7 mouse cellular contexts compared by ENCODE assay signal in genomic region chr17:71526302-71526708, GRCm38 (mm10). TPM values are rescaled to one million over a fixed set of nuclear protein-coding genes. Genes with fewer than 3 reads are reported as not detected.
DNase-seq lines count a peak whose midpoint lies in the region; ATAC-seq and TF ChIP-seq lines count a peak whose summit lies in the region.

No protein-coding gene starts in this region.

- H3K4me1 ChIP-seq in thymus, adult 2 months (replicated peaks; ENCODE audit: control insufficient read depth, insufficient read depth, low read length) = 0 out of 2 replicates have a peak, but pooled peaks cover 6% of the 10 kb centered on the region
- peaks cover 27% of the 10 kb centered on the region for H3K4me1 ChIP-seq in erythroblast, embryonic 14.5 days (ENCODE audit: control insufficient read depth)
- H3K4me1 ChIP-seq in liver, embryonic 11.5 days (replicated peaks; ENCODE audit: control insufficient read depth, insufficient read depth, low read length) = peaks cover 5% of the 10 kb centered on the region; the same call in 1 of the 2 replicates
- H3K4me1 ChIP-seq in stomach, postnatal 0 days (replicated peaks; ENCODE audit: control insufficient read depth, insufficient read depth) = no peaks in the 10 kb centered on the region

- ATAC-seq in liver, embryonic 11.5 days (replicated peaks; ENCODE audit: low FRiP score) = peak; percentile 70
- ATAC-seq in stomach, postnatal 0 days (ENCODE audit: low FRiP score, low TSS enrichment) = peak; percentile 36; the same call in 1 of the 2 replicates

- no peaks in the 10 kb centered on the region for H3K9me3 ChIP-seq in erythroblast, embryonic 14.5 days (ENCODE audit: control insufficient read depth, low read length)
- no peaks in the 10 kb centered on the region for H3K9me3 ChIP-seq in liver, embryonic 11.5 days (ENCODE audit: control insufficient read depth, low read length)
- H3K9me3 ChIP-seq in stomach, postnatal 0 days (ENCODE audit: control insufficient read depth, low read length) = no peaks in the 10 kb centered on the region

- DNase-seq in thymus, adult 2 months = no peak
- DNase-seq in thymus, postnatal 0 days (ENCODE audit: low spot score) = no peak
- no peak for DNase-seq in liver, embryonic 11.5 days (ENCODE audit: low spot score)
- no peak for DNase-seq in stomach, postnatal 0 days (ENCODE audit: low spot score)
- DNase-seq in retina, embryonic 14.5 days (ENCODE audit: low spot score) = no peak
- DNase-seq in frontal cortex, postnatal 25 days (ENCODE audit: low spot score in 2 of 2) = no peak

- peaks cover 6% of the 10 kb centered on the region; the same call in 1 of the 2 replicates for H3K36me3 ChIP-seq in thymus, adult 2 months (ENCODE audit: control insufficient read depth, insufficient read depth, low read length)
- peaks cover 42% of the 10 kb centered on the region for H3K36me3 ChIP-seq in erythroblast, embryonic 14.5 days (ENCODE audit: control insufficient read depth)
- H3K36me3 ChIP-seq in liver, embryonic 11.5 days (ENCODE audit: control insufficient read depth, insufficient read depth, low read length) = 0 out of 2 replicates have a peak, but pooled peaks cover 2% of the 10 kb centered on the region
- no peaks in the 10 kb centered on the region for H3K36me3 ChIP-seq in stomach, postnatal 0 days (ENCODE audit: control insufficient read depth, insufficient read depth, low read length)

- TF ChIP-seq POLR2A in thymus, adult 2 months (IDR thresholded peaks at IDR 0.05; ENCODE audit: control insufficient read depth, extremely low read depth, insufficient read depth, low read length, poor library complexity) = no peak

- no peak for TF ChIP-seq EP300 in stomach, postnatal 0 days (optimal IDR thresholded peaks at IDR 0.05)

- no peak for TF ChIP-seq CTCF in thymus, adult 2 months (IDR thresholded peaks at IDR 0.05; ENCODE audit: borderline replicate concordance, control insufficient read depth, extremely low read depth, insufficient read depth, low read length, poor library complexity)
- TF ChIP-seq CTCF in stomach, postnatal 0 days (IDR thresholded peaks at IDR 0.05; ENCODE audit: low read depth) = no peak

- no peaks in the 10 kb centered on the region for H3K27me3 ChIP-seq in thymus, adult 2 months (ENCODE audit: control insufficient read depth, insufficient read depth, low read length)
- H3K27me3 ChIP-seq in erythroblast, embryonic 14.5 days (ENCODE audit: control insufficient read depth) = no peaks in the 10 kb centered on the region
- H3K27me3 ChIP-seq in liver, embryonic 11.5 days (replicated peaks; ENCODE audit: control insufficient read depth, insufficient read depth, low read length) = no peaks in the 10 kb centered on the region
- H3K27me3 ChIP-seq in stomach, postnatal 0 days (ENCODE audit: control insufficient read depth, insufficient read depth, low read length) = no peaks in the 10 kb centered on the region

- WGBS in thymus, adult 2 months = under 1% methylated on average over 13 of the region's 13 CpGs
- WGBS in liver, embryonic 11.5 days = 0% methylated on average over 13 of the region's 13 CpGs
- WGBS in stomach, postnatal 0 days = 0% methylated on average over 13 of the region's 13 CpGs

- peak overlapping the region; percentile 77 for H3K9ac ChIP-seq in liver, embryonic 11.5 days (ENCODE audit: low read depth, low read length)
- H3K9ac ChIP-seq in stomach, postnatal 0 days (ENCODE audit: low read length) = peak overlapping the region; percentile 74

- H3K4me2 ChIP-seq in liver, embryonic 11.5 days = peak overlapping the region; percentile 68
- peak overlapping the region; percentile 88 for H3K4me2 ChIP-seq in stomach, postnatal 0 days (replicated peaks; ENCODE audit: low read depth)

- peak overlapping the region; percentile 62 for H3K27ac ChIP-seq in thymus, adult 2 months (ENCODE audit: control insufficient read depth, insufficient read depth, low read length)
- peak overlapping the region; percentile 95 for H3K27ac ChIP-seq in liver, embryonic 11.5 days (ENCODE audit: low read depth, low read length)
- H3K27ac ChIP-seq in stomach, postnatal 0 days (replicated peaks) = peak overlapping the region; percentile 96

- peak overlapping the region; percentile 70 for H3K4me3 ChIP-seq in thymus, adult 2 months (ENCODE audit: control insufficient read depth, insufficient read depth, low read length)
- H3K4me3 ChIP-seq in erythroblast, embryonic 14.5 days (replicated peaks) = peak overlapping the region; percentile 70
- peak overlapping the region; percentile 81 for H3K4me3 ChIP-seq in liver, embryonic 11.5 days (ENCODE audit: low read depth, low read length)
- peak overlapping the region; percentile 67 for H3K4me3 ChIP-seq in stomach, postnatal 0 days (ENCODE audit: low read depth, low read length)

RNA-seq across cellular contexts. Expression of gene Ndc80, which starts 0.4 kb away (rescaled TPM):
- polyA plus RNA-seq in thymus, adult 2 months (2012; rRNA removed) = 3.0 and 3.7 TPM in 2 replicates
- 56.9 and 60.6 TPM in 2 replicates for polyA plus RNA-seq in thymus, postnatal 0 days (2015; fragmentation: Nextera tagmentation; extraction: Ambion mirVana)
- 1.2 and 2.4 TPM in 2 replicates for polyA plus RNA-seq in erythroblast, embryonic 14.5 days (2012)
- polyA plus RNA-seq in liver, embryonic 11.5 days (2014; fragmentation: Nextera tagmentation; extraction: Ambion mirVana) = 50.4 and 52.6 TPM in 2 replicates
- 9.6 and 11.3 TPM in 2 replicates for polyA plus RNA-seq in stomach, postnatal 0 days (2015; fragmentation: Nextera tagmentation; extraction: Ambion mirVana)

RNA-seq across cellular contexts. Expression of gene Spdya, which starts 25.6 kb away (rescaled TPM):
- not detected in 2 replicates for polyA plus RNA-seq in thymus, adult 2 months (2012; rRNA removed)
- 0.27 and 0.35 TPM in 2 replicates for polyA plus RNA-seq in thymus, postnatal 0 days (2015; fragmentation: Nextera tagmentation; extraction: Ambion mirVana)
- polyA plus RNA-seq in erythroblast, embryonic 14.5 days (2012) = not detected in 2 replicates
- 0.43 and 0.47 TPM in 2 replicates for polyA plus RNA-seq in liver, embryonic 11.5 days (2014; fragmentation: Nextera tagmentation; extraction: Ambion mirVana)
- 0.62 and 1.0 TPM in 2 replicates for polyA plus RNA-seq in stomach, postnatal 0 days (2015; fragmentation: Nextera tagmentation; extraction: Ambion mirVana)

RNA-seq across cellular contexts. Expression of gene Smchd1, which starts 51.2 kb away (rescaled TPM):
- polyA plus RNA-seq in thymus, adult 2 months (2012; rRNA removed) = 23.3 and 25.0 TPM in 2 replicates
- polyA plus RNA-seq in thymus, postnatal 0 days (2015; fragmentation: Nextera tagmentation; extraction: Ambion mirVana) = 66.3 and 75.3 TPM in 2 replicates
- polyA plus RNA-seq in erythroblast, embryonic 14.5 days (2012) = 0.19 and 0.27 TPM in 2 replicates
- 74.9 and 76.4 TPM in 2 replicates for polyA plus RNA-seq in liver, embryonic 11.5 days (2014; fragmentation: Nextera tagmentation; extraction: Ambion mirVana)
- 21.5 and 22.6 TPM in 2 replicates for polyA plus RNA-seq in stomach, postnatal 0 days (2015; fragmentation: Nextera tagmentation; extraction: Ambion mirVana)

Comparison
In these comparisons a context has a peak if more than half of its experiments do, and no peak if none do; other contexts are left out.
1. RNA of gene Smchd1, which starts 51.2 kb away (polyA plus RNA-seq): 74.9 to 76.4 TPM in liver, embryonic 11.5 days, 66.3 to 75.3 TPM in thymus, postnatal 0 days, 23.3 to 25.0 TPM in thymus, adult 2 months and 21.5 to 22.6 TPM in stomach, postnatal 0 days; 0.19 to 0.27 TPM in erythroblast, embryonic 14.5 days; every median in the first group is over 10 times any median in the second.
2. Peak in every context shown above with its lines, with median percentiles within 50 percentile points of each other: H3K27ac ChIP-seq and H3K4me3 ChIP-seq.